Mouse (Mus musculus): Measurements from ENCODE around the gene Mdga2. TPM values are rescaled to one million over a fixed set of nuclear protein-coding genes. Genes with fewer than 3 reads are reported as not detected.

The Mdga2 gene
- polyA plus RNA-seq, 1 experiment from 2014 or later, result 31.5 TPM

DNA sequence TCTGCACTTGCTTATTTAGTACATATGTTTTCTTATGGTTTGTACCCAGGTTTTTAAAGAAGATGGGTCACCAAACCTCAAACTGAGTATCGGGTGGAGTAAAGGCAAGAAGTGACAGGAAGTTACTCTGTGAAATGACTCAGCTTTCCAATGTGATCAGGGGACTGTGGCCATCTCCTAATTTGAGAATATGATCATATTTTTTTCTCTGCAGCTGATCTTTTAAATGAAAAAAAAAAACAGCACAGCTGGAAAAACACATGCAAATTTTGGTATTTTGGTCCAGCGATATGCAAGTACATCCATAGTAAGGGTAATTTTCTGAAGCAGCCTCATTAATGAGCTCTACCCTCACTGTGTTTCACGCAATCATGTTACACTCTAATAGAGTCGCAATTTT, 212.0 kb downstream of the Mdga2 start:
- ATAC-seq (ENCODE audit: low FRiP score) (no peak), DNase-seq (ENCODE audit: low spot score) (no peak)
- WGBS, result 86% methylated on average over 4 of the region's 4 CpGs
- H3K9ac ChIP-seq, result no peak overlapping the region
- H3K27me3 ChIP-seq (ENCODE audit: control insufficient read depth, insufficient read depth, low read length), result no peaks in the 10 kb centered on the region
- H3K36me3 ChIP-seq (replicated peaks; ENCODE audit: control insufficient read depth, insufficient read depth), result no peaks in the 10 kb centered on the region
- H3K4me2 ChIP-seq (replicated peaks), result no peak overlapping the region
- no peak overlapping the region for H3K27ac ChIP-seq
- no peaks in the 10 kb centered on the region for H3K4me1 ChIP-seq (replicated peaks; ENCODE audit: control insufficient read depth, insufficient read depth, low read length)
- no peaks in the 10 kb centered on the region for H3K9me3 ChIP-seq (ENCODE audit: control insufficient read depth, low read length)
- no peak overlapping the region for H3K4me3 ChIP-seq (replicated peaks; ENCODE audit: low read length)

DNA sequence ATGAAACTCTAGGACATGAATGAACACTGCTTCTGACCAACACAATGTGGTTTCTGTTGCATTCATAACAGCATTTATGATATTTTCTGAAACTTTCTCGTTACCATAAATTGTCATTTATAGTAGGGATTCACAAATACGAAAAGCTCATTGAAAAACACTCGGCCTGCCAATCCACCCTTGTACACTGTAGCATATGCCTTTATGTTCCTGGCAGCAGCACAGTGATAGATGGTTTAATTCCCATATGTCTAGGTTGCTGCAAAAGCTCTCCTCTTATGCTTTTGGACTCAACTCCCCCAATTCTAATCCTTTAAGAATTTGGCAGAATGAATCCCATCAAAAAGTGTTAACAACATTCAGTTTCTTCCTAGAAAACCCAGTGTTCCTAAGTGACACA, 213.2 kb downstream of the Mdga2 start:
- ATAC-seq (ENCODE audit: low FRiP score) (no peak), DNase-seq (ENCODE audit: low spot score) (no peak)
- Histone ChIP-seq H3K27me3 (ENCODE audit: control insufficient read depth, insufficient read depth, low read length) (no peaks in the 10 kb centered on the region), H3K27ac (no peak overlapping the region), H3K36me3 (replicated peaks; ENCODE audit: control insufficient read depth, insufficient read depth) (no peaks in the 10 kb centered on the region), H3K9ac (no peak overlapping the region), H3K9me3 (ENCODE audit: control insufficient read depth, low read length) (no peaks in the 10 kb centered on the region), H3K4me2 (replicated peaks) (no peak overlapping the region), H3K4me3 (replicated peaks; ENCODE audit: low read length) (no peak overlapping the region), H3K4me1 (replicated peaks; ENCODE audit: control insufficient read depth, insufficient read depth, low read length) (no peaks in the 10 kb centered on the region)
- 83% methylated on average over 3 of the region's 3 CpGs for WGBS

DNA sequence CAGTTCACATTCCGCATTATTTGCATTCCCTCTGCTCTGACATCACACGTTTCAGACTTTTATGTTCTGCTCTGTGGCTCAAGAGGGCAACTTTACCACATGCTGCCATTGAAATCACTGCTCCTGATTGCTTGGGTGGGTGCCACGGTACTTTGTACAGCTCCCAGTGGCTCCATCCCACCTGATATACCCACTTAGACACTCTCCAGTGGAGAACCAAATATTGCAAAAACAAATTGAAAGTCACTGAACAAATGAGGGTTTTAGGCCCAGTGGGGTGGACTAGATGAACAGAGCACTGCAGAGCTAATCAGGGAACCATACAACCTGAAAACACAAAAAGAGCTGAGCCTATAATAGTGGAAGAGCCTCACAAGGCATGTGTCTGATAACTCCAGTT, 268.2 kb downstream of the Mdga2 start:
- no peak for DNase-seq (ENCODE audit: low spot score)
- Histone ChIP-seq H3K27ac (no peak overlapping the region), H3K4me1 (replicated peaks; ENCODE audit: control insufficient read depth, insufficient read depth, low read length) (no peaks in the 10 kb centered on the region), H3K9me3 (ENCODE audit: control insufficient read depth, low read length) (no peaks in the 10 kb centered on the region), H3K36me3 (replicated peaks; ENCODE audit: control insufficient read depth, insufficient read depth) (no peaks in the 10 kb centered on the region), H3K4me2 (replicated peaks) (no peak overlapping the region), H3K27me3 (ENCODE audit: control insufficient read depth, insufficient read depth, low read length) (no peaks in the 10 kb centered on the region), H3K9ac (no peak overlapping the region), H3K4me3 (replicated peaks; ENCODE audit: low read length) (no peak overlapping the region)
- 66% methylated on average over 3 of the region's 3 CpGs for WGBS
- ATAC-seq (ENCODE audit: low FRiP score), result no peak

DNA sequence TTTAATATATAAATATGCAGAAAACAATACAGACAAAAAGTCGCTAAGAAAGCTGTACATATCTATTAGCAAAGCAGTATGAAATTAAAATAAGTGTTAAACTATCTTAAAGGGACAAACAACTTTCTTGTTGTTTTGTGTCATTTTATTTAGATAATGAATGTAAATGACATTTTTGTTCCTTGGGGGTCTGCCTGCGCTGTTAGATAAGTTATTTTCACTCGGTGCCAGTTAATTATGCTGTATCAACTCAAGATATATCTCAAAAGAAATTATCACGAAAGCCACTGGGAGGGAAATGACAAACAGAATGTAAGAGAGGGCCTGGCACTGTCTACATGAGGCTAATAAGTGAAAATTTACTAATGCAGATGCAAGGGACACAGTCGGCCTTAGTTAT, 306.6 kb downstream of the Mdga2 start:
- no peak overlapping the region for H3K9ac ChIP-seq
- no peaks in the 10 kb centered on the region for H3K36me3 ChIP-seq (replicated peaks; ENCODE audit: control insufficient read depth, insufficient read depth)
- ATAC-seq (ENCODE audit: low FRiP score) (no peak), DNase-seq (ENCODE audit: low spot score) (no peak)
- no peak overlapping the region for H3K4me2 ChIP-seq (replicated peaks)
- H3K4me1 ChIP-seq (replicated peaks; ENCODE audit: control insufficient read depth, insufficient read depth, low read length), result no peaks in the 10 kb centered on the region
- H3K9me3 ChIP-seq (ENCODE audit: control insufficient read depth, low read length), result no peaks in the 10 kb centered on the region
- no peak overlapping the region for H3K27ac ChIP-seq
- H3K4me3 ChIP-seq (replicated peaks; ENCODE audit: low read length), result no peak overlapping the region
- no peaks in the 10 kb centered on the region for H3K27me3 ChIP-seq (ENCODE audit: control insufficient read depth, insufficient read depth, low read length)
- WGBS, result 83% methylated on average over 5 of the region's 5 CpGs

DNA sequence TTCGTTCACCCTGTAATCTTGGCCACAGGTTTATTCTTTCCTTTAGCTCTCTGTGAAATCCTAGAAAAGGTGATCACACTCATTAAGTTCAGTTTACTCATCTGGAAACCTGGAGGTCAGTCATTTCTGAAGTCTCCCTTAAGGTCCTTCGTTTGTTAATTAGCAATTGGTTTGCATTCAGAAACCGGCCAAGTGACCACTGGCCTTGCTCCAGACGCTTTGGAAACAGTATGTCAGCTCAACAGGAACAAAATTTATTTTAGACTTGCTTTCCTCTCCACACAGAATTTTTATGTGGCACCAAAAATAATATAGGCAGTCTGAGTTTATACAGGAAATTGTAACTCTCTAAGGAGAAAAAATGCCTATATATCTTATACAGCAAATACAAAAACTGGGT, 323.0 kb downstream of the Mdga2 start:
- Histone ChIP-seq H3K4me3 (replicated peaks; ENCODE audit: low read length) (no peak overlapping the region), H3K9me3 (ENCODE audit: control insufficient read depth, low read length) (no peaks in the 10 kb centered on the region), H3K4me2 (replicated peaks) (no peak overlapping the region), H3K4me1 (replicated peaks; ENCODE audit: control insufficient read depth, insufficient read depth, low read length) (no peaks in the 10 kb centered on the region), H3K36me3 (replicated peaks; ENCODE audit: control insufficient read depth, insufficient read depth) (no peaks in the 10 kb centered on the region), H3K27ac (no peak overlapping the region), H3K27me3 (ENCODE audit: control insufficient read depth, insufficient read depth, low read length) (no peaks in the 10 kb centered on the region), H3K9ac (no peak overlapping the region)
- 77% methylated on average over 4 of the region's 4 CpGs for WGBS
- DNase-seq (ENCODE audit: low spot score) (no peak), ATAC-seq (ENCODE audit: low FRiP score) (no peak)

DNA sequence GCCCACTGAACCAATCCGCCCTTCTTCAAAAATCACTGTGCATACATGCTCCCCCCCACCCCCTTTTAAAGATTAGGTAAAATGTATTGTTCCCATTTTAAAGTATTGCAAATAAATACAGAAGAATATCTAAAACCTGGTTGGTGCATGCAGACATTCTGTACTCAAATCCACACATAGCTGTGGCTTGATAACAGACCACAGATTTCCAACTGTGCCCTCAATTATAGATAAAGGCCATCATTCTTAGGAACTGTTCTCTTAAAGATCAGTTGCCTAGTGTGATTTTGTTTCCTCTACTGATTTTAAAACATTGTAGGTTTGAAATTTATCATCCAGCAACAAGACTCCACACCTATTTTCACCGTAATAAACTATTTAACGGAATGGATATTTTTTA, 325.6 kb downstream of the Mdga2 start:
- Histone ChIP-seq H3K36me3 (replicated peaks; ENCODE audit: control insufficient read depth, insufficient read depth) (no peaks in the 10 kb centered on the region), H3K9ac (no peak overlapping the region), H3K9me3 (ENCODE audit: control insufficient read depth, low read length) (no peaks in the 10 kb centered on the region), H3K4me2 (replicated peaks) (no peak overlapping the region), H3K27me3 (ENCODE audit: control insufficient read depth, insufficient read depth, low read length) (no peaks in the 10 kb centered on the region), H3K4me3 (replicated peaks; ENCODE audit: low read length) (no peak overlapping the region), H3K27ac (no peak overlapping the region), H3K4me1 (replicated peaks; ENCODE audit: control insufficient read depth, insufficient read depth, low read length) (no peaks in the 10 kb centered on the region)
- no peak for DNase-seq (ENCODE audit: low spot score)
- WGBS, result 98% methylated on average over 3 of the region's 3 CpGs
- ATAC-seq (ENCODE audit: low FRiP score), result no peak

DNA sequence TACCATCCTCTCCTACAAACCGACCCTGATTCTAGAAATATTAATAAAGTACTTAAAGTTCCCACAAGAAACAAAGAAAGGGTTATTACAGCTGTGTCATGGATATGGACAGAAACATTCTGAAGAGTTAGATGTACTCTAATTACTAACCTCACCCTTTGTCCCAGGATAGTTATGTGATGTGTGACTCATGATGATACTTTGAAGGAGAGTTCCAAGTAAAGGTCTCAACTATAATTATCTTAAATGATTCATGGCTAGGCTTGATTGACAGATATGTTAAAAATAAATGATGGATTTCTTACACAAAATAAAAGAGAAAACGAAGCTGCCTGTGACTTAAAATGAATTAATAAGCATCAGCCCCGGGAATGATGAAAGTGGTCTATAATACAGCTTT, 332.1 kb downstream of the Mdga2 start:
- Histone ChIP-seq H3K4me1 (replicated peaks; ENCODE audit: control insufficient read depth, insufficient read depth, low read length) (peaks cover 11% of the 10 kb centered on the region; the same call in 1 of the 2 replicates), H3K9me3 (ENCODE audit: control insufficient read depth, low read length) (no peaks in the 10 kb centered on the region), H3K27ac (no peak overlapping the region), H3K36me3 (replicated peaks; ENCODE audit: control insufficient read depth, insufficient read depth) (no peaks in the 10 kb centered on the region), H3K4me3 (replicated peaks; ENCODE audit: low read length) (no peak overlapping the region), H3K27me3 (ENCODE audit: control insufficient read depth, insufficient read depth, low read length) (no peaks in the 10 kb centered on the region), H3K9ac (no peak overlapping the region), H3K4me2 (replicated peaks) (no peak overlapping the region)
- 83% methylated on average over 3 of the region's 3 CpGs for WGBS
- DNase-seq (ENCODE audit: low spot score) (no peak), ATAC-seq (ENCODE audit: low FRiP score) (no peak)

DNA sequence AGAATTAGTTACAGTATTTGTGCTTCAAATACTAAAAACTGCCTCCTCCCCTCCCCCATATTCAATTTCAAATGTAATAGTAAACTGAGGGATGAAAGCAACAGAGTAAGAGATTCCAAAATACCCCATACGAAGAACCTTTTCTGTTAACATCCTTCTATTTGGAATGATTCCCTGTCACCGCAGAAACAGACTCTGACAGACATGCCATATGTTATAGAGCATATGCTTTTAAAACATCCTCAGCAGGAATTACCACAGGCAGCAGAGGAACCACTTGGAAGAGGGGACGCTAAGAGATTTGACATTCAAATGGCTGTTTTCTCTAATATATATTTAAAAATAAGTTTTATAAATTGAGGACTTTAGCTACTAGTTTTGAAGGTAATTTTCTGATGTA, 333.1 kb downstream of the Mdga2 start:
- no peak overlapping the region for H3K9ac ChIP-seq
- H3K4me1 ChIP-seq (replicated peaks; ENCODE audit: control insufficient read depth, insufficient read depth, low read length), result peaks cover 11% of the 10 kb centered on the region; the same call in 1 of the 2 replicates
- H3K4me3 ChIP-seq (replicated peaks; ENCODE audit: low read length), result no peak overlapping the region
- ATAC-seq (ENCODE audit: low FRiP score) (no peak), DNase-seq (ENCODE audit: low spot score) (no peak)
- 62% methylated on average over 3 of the region's 3 CpGs for WGBS
- H3K9me3 ChIP-seq (ENCODE audit: control insufficient read depth, low read length), result no peaks in the 10 kb centered on the region
- H3K27me3 ChIP-seq (ENCODE audit: control insufficient read depth, insufficient read depth, low read length), result no peaks in the 10 kb centered on the region
- H3K36me3 ChIP-seq (replicated peaks; ENCODE audit: control insufficient read depth, insufficient read depth), result no peaks in the 10 kb centered on the region
- no peak overlapping the region for H3K27ac ChIP-seq
- H3K4me2 ChIP-seq (replicated peaks), result no peak overlapping the region

DNA sequence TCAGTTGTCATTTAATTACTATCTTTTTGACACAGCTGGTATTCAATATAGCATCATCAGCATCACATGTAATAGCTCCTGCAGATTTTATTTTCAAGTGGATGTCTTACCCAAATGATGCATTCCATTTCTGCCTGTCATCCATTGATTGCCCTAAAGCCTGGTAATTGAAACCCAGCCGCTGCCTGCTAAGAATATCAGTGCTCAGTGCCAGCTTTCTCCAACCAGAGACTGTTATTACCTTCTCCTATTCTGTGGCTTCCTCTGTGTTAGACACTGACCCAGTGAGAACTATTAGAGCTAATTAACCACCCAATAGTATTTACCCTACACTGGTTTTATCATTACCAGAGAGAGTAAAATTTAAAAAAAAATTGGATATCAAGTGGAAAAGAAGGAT, 333.7 kb downstream of the Mdga2 start:
- peaks cover 11% of the 10 kb centered on the region; the same call in 1 of the 2 replicates for H3K4me1 ChIP-seq (replicated peaks; ENCODE audit: control insufficient read depth, insufficient read depth, low read length)
- H3K27me3 ChIP-seq (ENCODE audit: control insufficient read depth, insufficient read depth, low read length), result no peaks in the 10 kb centered on the region
- ATAC-seq (ENCODE audit: low FRiP score) (no peak; the same call in 1 of the 2 replicates), DNase-seq (ENCODE audit: low spot score) (no peak)
- no peaks in the 10 kb centered on the region for H3K9me3 ChIP-seq (ENCODE audit: control insufficient read depth, low read length)
- H3K9ac ChIP-seq, result no peak overlapping the region
- H3K27ac ChIP-seq, result no peak overlapping the region
- 32% methylated on average over 1 of the region's 1 CpGs for WGBS
- no peaks in the 10 kb centered on the region for H3K36me3 ChIP-seq (replicated peaks; ENCODE audit: control insufficient read depth, insufficient read depth)
- H3K4me3 ChIP-seq (replicated peaks; ENCODE audit: low read length), result no peak overlapping the region
- H3K4me2 ChIP-seq (replicated peaks), result no peak overlapping the region

DNA sequence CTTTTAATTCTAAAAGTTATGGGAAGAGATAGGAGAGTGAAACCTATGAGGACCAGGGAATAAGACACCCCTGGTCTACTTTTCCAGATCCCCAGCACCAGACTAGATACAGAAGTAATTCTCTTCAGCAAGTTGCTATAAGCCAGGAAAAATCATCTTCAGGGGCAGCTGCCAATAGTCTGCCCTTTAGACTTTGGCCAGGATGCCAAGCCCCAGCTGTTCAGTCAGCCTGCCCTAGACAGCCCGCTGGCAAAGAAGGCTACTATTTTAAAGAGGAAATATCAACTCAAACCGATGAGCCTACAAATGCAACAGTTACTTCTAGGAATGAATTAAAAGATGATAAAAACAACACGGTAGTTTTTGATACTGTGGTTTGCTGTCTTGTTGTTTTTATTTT, 356.1 kb downstream of the Mdga2 start:
- no peaks in the 10 kb centered on the region for H3K4me1 ChIP-seq (replicated peaks; ENCODE audit: control insufficient read depth, insufficient read depth, low read length)
- H3K27me3 ChIP-seq (ENCODE audit: control insufficient read depth, insufficient read depth, low read length), result no peaks in the 10 kb centered on the region
- no peak for DNase-seq (ENCODE audit: low spot score)
- H3K36me3 ChIP-seq (replicated peaks; ENCODE audit: control insufficient read depth, insufficient read depth), result no peaks in the 10 kb centered on the region
- H3K4me2 ChIP-seq (replicated peaks), result no peak overlapping the region
- H3K4me3 ChIP-seq (replicated peaks; ENCODE audit: low read length), result no peak overlapping the region
- WGBS, result 92% methylated on average over 3 of the region's 3 CpGs
- H3K9ac ChIP-seq, result no peak overlapping the region
- no peak for ATAC-seq (ENCODE audit: low FRiP score)
- no peak overlapping the region for H3K27ac ChIP-seq
- H3K9me3 ChIP-seq (ENCODE audit: control insufficient read depth, low read length), result no peaks in the 10 kb centered on the region
